Mouse (Mus musculus) layer of hippocampus, adult 11-12 months (tissue): ENCODE measurements around the gene Dll3.

Experiments
- DNase-seq: peaks from one replicate; pipeline ENCODE4 v3.0.0; 2022; ENCODE audit warnings: low spot score

The Dll3 gene

DNA sequence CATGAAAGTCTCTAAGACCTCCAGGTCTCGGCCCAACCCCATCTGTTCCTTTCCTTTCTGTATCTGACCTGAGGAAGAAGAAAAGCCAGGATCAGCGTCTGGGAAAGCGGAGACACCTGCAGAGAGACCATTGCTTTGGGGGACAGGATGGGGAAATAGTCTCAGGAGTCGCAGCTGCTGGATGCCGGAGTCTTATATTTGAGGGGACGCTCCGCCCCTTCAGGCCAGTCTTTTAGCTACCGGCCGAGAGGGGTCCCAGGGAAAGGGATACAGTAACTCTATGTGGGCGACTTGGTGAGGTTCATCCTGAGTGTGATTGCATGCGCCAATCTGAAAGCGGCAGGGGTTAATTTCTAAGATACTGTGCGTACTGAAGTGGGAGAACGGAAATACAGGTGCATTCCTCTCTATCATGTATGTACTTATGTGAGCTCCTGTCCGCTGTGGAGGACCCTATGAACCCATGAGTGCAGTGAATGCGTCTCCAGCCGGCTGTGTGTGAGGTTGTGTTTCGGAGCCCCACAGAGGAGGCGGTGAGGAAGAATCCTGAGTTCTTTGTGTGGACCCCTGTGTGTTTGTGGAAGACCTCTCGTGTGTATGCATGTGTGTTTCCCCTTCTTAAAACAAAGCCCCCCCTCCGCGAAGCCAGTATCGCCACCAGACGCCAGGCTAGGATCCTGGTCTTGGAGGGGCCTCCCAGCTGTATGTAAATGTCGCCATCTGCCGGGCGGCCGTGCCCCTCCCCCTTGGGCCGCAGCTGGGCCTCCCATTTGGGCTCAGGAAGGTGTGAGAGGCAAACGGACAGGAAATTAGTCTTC lies at the start of gene Dll3:
Gene Dll3, minus strand, starts transcription at position 623 of the 818 bp plus-strand sequence.
- DNase-seq = peak; percentile 30

DNA sequence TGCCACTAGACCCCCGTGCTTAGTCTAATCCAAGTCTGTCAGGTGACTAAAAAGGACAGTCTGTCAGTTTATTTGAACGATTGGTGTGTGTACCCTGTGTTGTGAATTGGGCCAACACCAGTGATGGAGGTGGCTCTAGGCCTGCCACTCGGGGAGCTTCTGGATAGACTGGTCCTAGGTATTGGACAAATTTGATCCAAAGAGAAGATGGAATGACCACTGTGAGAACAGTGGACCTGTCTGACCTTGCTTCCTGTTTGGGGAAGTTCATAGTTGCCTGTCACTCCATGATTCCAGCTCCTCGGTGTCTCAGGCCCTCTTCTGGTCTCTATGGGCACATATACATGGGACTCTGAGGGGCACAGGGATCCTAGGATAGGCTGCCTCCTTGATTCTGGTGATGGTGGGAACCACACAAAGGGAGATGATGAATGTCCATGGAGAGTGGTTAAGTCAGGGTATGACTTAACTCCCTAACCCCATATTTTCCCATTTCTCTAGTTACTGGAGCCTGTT lies 49.7 kb upstream of the Dll3 start:
- DNase-seq = no peak

DNA sequence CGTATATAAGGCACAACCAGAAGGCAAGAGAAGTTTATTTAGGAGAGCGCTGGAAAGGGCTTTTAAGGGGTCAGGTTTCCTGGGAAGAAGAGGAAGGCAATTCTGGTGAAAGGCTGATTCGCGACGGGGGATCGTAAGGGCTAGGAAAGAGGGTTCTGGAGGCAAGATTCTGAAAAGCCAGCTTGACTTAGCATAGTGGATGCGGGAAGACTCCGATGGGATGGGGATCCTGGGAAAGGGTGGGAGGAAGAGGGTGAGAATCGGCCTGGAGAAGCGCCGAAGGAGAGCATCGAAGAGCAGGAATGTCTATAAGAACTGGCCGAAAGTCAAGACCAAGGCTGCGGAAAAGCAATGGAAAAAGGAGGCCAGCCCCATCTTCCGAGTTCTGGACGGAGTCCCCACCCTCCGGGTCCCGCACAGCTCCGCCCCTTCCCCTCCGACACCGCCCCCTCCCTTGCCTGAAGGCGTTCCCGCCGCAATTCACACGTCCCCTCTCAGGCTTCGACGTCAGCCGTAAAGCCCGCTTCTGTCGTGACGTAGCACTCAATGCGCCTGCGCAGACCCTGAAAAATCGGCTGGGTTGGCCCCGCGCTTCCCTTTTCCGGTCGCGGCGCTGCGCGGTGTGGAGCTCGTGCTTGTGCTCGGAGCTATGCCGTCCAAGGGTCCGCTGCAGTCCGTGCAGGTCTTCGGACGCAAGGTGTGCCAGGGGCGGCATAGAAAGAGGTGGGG lies 48.3 kb upstream of the Dll3 start, which contains the start of gene Rps16:
Gene Rps16, plus strand, starts transcription at position 498 of the 729 bp plus-strand sequence.
- DNase-seq = peak; percentile 96

DNA sequence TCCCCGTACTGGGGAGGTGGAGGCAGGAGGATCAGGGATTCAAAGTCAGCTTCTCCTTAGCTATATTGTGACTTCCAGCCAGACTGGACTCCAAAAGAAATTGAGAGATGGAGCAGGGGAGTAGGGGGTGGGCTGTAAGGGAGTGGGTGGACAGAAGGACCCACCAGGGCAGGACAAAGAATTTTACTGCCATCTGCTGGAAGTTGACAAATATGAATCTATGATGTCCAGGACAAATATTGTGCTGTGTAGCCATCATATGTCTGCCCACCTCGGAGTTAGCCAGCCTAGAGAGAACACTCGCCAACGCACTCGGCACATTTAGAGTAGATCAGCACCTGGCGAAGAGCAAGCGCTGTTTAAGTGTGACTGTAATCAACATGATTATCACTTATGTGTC lies 46.6 kb upstream of the Dll3 start:
- no peak for DNase-seq

DNA sequence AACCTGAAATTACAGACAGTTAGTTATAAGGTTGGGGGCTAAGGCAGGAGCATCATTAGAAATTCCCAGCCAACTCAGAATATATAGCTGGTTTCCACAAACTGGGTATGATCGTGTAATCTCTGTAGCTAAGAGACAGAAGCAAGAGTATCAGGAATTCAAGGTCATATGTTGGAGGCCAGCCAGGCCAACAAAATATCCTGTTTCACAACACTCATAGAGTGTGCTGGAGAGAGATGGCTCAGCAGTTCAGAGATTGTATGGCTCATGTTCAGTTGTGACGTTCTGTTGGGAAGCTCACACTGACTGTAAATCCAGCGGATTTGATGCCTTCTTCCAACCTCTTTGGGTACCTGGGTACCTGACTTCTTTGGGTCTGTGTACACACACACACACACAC lies 45.7 kb upstream of the Dll3 start:
- no peak for DNase-seq

DNA sequence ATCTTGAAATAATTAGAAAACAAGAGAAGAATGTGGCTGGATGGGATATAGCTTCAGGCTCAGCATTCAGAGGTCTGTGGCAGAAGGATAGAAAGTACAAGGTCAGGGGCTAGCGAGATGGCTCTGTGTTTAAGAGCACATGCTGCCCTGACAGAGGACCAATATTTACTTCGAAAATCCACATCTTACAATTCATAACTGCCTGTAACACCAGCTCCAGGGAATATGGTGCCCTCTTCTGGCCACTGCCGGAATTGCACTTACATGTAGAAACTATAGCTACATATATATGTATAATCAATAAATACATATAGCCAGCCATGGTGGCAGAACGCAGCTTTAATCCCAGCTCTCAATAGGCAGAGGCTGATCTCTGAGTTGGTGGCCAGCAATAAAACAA lies 42.6 kb upstream of the Dll3 start:
- DNase-seq = peak; percentile 61

DNA sequence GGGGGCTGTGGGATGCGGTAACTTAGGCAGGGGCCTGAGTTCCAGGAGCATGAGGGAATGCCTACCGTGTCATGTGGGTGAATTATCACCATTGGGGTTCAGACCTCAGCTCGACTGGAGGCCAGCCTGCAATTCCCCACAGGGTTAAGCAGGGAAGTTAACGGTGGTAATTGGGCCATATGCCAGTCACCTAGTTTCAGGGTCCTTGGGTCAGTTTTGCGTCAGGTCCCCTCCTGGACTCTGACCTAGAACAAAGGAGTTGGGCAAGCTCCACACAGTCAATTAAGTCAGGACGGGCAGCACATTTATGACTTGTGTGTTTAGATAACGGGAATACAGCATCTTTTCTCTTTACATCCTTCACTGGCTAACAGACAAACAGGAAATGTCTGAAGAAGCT lies 39.3 kb upstream of the Dll3 start:
- no peak for DNase-seq

DNA sequence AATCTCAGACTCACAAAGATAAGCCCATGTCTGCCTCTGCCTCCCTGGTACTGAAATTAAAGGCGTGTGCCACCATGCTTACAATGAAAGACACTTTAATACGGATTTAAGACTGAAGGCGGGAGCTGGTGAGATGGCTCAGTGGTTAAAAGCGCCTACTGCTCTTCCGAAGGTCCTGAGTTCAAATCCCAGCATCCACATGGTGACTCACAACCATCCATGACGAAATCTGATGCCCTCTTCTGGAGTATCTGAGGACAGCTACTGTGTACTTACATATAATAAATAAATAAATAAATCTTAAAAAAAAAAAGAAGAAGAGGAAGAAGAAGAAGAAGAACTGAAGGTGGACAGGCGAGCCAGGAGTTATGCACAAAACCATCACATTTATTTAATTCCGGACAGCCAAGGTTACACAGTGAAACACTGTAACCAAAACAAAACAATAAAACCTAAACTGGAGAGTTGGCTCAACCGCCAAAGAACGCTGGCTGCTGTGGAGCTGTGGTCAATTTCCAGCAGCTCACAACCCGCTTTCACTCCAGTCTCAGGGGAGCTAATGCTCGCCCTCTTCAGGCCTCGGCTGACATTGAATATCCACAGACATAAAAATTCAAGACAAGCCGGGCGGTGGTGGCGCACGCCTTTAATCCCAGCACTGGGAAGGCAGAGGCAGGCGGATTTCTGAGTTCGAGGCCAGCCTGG lies 37.3 kb upstream of the Dll3 start:
- DNase-seq = peak; percentile 58

DNA sequence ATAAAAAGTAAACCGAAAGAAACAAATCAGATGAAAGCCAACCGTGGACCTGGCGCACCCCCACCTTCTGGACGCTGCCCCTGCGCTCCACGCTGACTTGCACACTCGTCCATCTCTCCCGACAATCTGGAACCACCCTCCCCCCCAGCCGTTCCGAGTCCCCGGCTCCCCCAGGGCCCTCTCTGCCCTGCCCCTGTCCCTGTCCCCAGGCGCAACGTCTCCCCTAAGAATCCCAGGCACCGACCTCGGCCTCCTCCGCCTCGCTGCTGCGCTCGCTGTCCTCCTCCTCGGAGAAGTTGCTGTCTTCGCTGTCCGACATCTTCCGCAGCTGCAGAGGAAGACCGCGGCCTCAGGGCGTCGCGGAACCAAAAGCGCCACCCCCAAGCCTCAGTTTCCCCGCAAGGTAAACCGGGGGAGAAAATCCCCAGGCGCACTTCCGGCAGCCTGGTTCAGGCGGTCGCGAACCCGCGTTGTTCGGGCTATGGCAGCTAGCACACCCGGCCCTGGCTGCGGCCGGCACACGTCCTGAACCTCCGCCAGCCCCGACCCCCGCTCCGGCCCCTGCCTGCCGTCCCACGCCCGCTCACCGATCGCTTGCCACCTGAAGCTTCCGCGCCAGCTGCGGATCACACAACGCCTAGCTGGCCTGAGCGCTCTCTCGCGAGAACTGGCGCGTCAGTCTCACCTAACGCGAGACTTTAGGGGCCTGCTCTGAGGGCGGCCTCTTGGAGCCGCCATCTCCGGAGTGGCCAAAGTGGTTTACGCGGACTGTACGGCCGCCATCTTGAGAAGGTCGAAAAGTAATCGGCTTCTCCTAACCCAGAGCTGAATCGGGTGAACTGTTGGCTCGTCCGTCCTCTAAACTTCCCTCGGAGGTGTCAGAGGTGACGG lies 36.3 kb upstream of the Dll3 start, which contains the start of gene Supt5:
Gene Supt5, minus strand, starts transcription at position 639 of the 891 bp plus-strand sequence.
- DNase-seq = peak; percentile 97

DNA sequence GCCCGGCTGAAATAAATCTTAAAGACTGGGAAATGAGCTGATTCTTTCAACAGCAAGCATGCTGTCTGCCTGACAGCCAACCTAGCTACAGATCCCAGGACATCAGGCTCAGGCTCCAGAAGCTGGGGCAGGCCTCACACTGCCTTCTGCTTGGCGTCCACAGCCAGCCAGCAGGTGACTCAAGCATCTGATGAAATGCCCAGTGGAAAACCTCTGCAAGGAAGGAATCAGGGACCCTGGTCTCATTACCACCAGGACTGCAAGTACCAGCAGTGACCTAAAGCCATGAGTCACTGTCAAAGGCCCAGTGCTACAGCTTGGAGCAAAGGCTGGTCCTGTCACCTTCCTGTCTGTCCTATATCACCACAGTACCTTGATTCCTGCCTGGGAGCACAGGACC lies 33.4 kb upstream of the Dll3 start:
- DNase-seq = no peak

DNA sequence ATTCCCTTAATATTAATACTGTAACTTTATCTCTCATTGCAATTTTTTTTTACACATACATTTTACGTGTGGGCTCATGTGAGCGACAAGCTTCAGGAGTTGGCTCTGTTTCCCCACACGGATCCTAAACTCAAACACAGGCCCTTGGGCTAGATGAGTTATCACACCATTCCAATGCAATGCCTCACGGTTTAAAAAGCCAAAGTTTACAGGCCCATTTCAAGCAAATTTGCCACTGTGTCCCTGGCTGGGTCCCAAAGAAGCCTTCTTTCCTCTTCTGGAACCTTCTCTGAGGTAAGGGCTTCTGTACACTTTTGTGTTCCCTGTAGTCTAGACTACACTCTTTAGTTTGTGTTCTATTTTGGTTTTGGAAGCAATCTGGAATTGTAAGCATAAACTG lies 32.5 kb upstream of the Dll3 start:
- DNase-seq = no peak

DNA sequence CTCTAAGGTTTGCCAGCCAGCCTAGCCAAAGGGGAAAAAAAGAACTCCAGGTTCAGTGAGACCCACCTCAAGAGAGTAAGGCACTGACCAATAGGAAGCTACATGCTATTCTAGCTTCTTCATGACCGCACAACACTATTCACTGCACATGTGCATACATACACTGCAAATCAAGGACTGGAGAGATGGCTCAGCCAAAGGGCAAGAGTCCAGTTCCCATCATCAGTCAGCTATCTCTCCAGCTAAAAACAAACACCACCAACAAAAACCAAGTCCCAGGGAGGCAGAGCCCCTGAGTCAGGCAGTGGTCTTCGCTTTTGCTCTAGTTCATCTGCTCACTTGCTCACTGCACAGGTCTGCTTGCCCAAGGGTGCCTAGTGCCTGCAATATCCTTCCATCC lies 26.2 kb upstream of the Dll3 start:
- no peak for DNase-seq

DNA sequence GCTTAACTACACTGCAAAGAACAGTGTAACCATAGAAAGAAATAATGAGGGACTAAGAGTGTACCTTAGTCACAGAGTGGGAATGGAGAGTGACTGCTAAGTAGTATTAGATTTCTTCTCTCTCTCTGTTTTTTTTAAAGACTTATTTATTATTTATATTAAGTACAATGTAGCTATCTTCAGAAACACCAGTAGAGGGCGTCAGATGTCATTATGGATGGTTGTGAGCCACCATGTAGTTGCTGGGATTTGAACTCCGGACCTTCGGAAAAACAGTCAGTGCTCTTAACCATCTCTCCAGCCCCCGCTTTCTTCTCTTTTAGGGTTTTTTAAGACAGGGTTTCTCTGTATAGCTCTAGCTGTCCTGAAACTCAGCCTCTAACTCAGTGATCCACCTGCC lies 24.4 kb upstream of the Dll3 start:
- DNase-seq = no peak

DNA sequence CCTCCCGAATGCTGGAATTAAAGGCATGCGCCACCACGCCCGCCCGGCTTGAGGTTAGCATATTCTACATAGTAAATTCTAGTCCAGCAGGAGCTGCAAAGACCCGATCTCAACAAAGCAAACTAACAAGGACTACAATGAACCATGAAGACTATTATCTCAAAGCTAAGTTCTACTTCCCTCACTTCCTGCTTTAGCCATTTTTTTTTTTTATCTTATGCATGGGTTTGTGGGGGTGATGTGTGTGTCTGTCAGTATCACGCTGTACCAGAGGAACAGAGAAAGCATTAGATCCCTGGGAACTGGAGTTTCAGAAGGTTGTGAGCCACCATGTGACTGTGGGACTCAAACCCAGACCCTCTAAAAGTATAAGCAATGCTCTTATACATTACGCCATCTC lies 23.3 kb upstream of the Dll3 start:
- DNase-seq = no peak

DNA sequence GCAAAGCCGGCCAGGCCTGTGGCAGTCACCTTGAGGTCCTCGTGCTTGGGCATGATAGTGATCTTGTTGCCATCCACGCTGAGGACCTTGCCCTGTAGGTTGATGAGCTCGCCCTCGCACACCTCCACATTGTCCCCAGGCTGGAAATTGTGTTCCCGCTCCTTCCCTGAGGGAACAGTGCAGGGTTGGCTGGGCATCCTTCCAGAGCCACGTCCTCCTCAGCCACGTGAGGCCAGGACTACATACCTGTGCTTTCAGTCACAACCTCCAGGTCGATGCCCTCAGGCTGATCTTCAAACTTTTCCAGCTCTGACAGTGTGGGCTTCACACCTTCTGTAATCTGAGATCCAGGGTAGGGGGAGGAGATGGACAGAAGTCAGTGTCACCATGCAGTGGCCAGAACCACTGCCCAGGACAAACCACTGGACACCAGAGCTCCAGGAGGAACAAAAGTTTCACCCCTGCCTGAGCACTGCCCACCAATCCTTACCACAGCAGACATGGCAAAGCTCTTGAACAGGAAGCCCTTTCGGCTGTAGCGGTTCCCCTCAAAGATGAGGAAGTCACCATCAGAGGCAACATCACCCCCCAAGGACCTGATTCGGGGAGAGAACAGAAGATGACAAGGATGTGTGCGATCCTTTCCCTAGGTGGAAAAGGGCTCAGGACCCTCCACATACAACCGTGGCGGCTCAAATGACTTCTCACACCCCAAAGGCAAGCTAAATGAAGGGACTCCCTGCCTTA lies 20.1 kb upstream of the Dll3 start:
- DNase-seq = no peak

DNA sequence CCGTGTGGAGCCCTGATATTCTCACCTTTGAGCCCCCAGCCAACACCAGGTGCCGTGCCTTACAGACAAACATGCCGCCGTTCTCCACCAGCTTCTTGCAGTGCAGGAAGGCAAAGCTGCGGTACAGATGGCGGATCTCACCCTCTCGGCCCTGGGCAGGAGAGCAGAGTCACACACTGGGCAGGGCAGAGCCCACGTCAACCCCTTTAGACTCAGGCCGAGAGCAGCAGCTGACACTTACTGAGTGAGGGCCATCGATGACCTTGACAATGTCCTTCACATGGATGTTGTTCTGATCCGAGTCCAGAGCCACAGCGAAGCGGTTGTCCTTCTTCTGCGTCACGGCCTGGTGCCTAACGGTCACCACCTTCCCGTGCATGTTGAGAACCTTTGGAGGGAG lies 16.7 kb upstream of the Dll3 start:
- DNase-seq = no peak

DNA sequence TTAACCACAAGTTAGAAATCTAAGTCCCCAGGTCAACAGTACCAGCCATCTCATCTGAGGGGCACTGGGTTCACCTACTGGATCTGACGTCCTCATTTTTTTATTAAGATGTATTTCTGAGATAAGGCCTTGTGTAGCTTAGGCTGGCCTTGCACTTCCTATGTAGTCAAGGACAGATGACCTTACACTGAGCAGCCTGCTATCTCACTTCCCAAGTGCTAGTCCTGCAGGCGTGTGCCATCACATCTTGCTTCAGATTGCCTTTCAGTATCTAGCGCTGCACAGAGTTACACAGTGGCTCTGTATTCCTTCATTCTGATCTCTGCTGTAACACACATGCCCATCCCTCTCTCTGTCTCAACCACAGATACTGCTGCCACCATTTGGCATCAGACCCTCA lies 16.0 kb upstream of the Dll3 start:
- no peak for DNase-seq

DNA sequence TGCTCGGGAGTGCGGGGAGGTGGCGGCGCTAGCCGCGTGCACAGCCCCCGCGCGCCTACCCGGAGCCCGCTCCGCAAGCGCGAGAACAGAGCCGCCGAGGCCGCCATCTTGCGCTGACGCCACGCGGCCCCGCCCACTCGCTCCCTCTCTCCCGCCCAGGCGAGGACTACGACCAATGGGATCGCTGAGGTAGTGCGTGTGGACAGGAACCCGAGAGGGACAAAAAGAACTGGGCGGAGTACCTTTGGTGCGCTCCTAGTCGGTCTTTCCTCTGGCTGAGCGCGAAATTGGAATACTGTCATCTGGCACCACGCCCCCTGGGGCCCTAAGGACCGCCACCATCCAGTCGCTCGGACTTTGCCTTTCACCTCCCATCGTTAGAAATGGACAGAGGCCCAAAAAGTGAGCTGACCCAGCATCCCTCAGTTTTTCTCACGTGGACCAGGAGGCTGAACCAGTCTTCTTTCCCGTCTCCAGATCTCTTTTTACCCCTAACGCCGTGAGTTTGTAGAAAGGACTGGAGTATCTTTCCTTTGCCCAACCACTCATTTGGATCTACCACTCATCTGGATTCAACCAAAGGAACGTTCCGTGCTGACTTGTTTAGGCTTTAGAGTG lies 10.0 kb upstream of the Dll3 start, which contains the start of gene Timm50:
Gene Timm50, minus strand, starts transcription at position 147 of the 618 bp plus-strand sequence.
- DNase-seq = peak; percentile 98

DNA sequence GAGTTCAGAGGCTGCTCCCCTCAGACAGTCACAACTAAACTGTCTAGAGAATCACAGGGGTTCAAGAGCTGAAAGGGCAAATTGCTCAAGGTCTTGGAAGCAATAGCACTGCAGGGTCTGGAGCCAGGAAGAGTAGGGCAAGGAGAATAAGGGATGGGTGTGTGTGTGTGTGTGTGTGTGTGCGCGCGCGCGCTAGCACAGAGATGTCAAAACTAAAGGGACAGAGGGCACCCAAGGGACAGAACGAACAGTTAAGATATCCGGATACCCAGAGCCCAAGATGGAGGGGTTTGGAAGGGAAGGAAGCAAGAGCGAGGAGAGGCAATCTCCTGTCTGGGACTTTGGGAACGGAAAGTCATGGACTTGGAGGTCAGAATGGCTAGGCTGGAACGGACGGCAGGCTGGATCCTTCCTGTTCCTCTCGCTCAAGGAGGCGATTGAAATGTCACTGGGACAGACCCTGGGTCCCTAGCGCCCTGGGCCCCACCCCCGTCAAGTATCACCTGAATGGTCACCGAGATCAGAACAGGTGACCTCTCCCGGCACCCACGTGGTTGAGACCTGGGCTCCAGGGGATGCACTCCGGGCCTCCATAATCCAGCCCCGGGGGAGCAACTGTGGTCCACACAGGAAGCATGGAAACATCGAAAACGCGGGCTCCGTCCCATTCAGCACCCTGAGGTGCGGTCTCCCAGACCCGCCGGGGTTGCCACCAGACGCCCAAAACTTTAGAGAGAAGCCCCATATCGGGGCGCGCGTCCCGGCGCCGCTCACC lies 9.3 kb upstream of the Dll3 start:
- DNase-seq = no peak
